Mouse (Mus musculus): ENCODE data around the gene Iqsec1. TPM values are rescaled to one million over a fixed set of nuclear protein-coding genes. Genes with fewer than 3 reads are reported as not detected.

Gene Iqsec1
- total and polyA plus RNA-seq, 2 experiments, result 8.9 to 69.3 TPM

- H3K4me1 ChIP-seq (ENCODE audit: control insufficient read depth, insufficient read depth, low read length), result peaks cover 33% of the 10 kb centered on the region
Observed at GRCm38 (mm10) chr6:90754927-90755612, 233.4 kb downstream of the Iqsec1 start.

DNA sequence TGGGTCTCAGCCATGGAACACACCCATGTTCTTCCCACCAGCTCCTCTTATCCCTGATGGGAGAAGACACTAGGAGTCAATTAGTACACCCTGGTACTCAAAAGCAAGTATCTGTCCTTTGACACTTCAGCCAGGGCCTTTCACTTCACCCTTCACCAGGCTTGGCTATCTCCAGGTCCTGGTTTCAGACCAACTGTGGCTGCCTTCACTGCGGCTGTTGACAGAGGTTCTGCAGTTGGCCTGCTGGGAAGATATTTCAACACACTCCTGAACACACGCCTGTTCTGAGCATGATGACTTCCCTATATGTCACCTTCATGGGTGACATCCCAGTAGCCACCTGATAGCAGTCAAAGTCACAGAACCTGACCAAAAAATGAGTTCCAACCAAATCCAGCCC is 234.4 kb downstream of the Iqsec1 start:
- peaks cover 39% of the 10 kb centered on the region for H3K4me1 ChIP-seq (ENCODE audit: control insufficient read depth, insufficient read depth, low read length)
- H3K36me3 ChIP-seq (ENCODE audit: control insufficient read depth, insufficient read depth, low read length), result no peaks in the 10 kb centered on the region
- H3K27me3 ChIP-seq (ENCODE audit: control insufficient read depth, insufficient read depth, low read length), result no peaks in the 10 kb centered on the region
- H3K27ac ChIP-seq (replicated peaks; ENCODE audit: insufficient read depth, low read depth, low read length), result peak overlapping the region; percentile 88
- no peaks in the 10 kb centered on the region for H3K79me2 ChIP-seq (ENCODE audit: control insufficient read depth, insufficient read depth, low read length)
- TF ChIP-seq CTCF (IDR thresholded peaks at IDR 0.05; ENCODE audit: low read depth, low read length), result no peak
- no peak for TF ChIP-seq POLR2A (IDR thresholded peaks at IDR 0.05; ENCODE audit: extremely low read depth, insufficient read depth, low read length)
- no peak overlapping the region for H3K4me3 ChIP-seq (ENCODE audit: insufficient read depth, low read depth, low read length)
- no peak overlapping the region for H3K9ac ChIP-seq (ENCODE audit: low read depth, low read length)
- 13% methylated on average over 2 of the region's 2 CpGs for WGBS
- DNase-seq (ENCODE audit: extremely low read depth, low read depth, low spot score), result peak; percentile 94

More at GRCm38 (mm10) chr6:90754927-90755612, 233.4 kb downstream of the Iqsec1 start:
- Histone ChIP-seq H3K79me2 (ENCODE audit: control insufficient read depth, insufficient read depth, low read length) (no peaks in the 10 kb centered on the region), H3K27ac (replicated peaks; ENCODE audit: insufficient read depth, low read depth, low read length) (peak overlapping the region; percentile 88), H3K27me3 (ENCODE audit: control insufficient read depth, insufficient read depth, low read length) (no peaks in the 10 kb centered on the region), H3K4me3 (ENCODE audit: insufficient read depth, low read depth, low read length) (no peak overlapping the region), H3K36me3 (ENCODE audit: control insufficient read depth, insufficient read depth, low read length) (no peaks in the 10 kb centered on the region), H3K9ac (ENCODE audit: low read depth, low read length) (no peak overlapping the region)
- TF ChIP-seq POLR2A (IDR thresholded peaks at IDR 0.05; ENCODE audit: extremely low read depth, insufficient read depth, low read length) (no peak), CTCF (IDR thresholded peaks at IDR 0.05; ENCODE audit: low read depth, low read length) (no peak)
- DNase-seq (ENCODE audit: extremely low read depth, low read depth, low spot score), result peak; percentile 95
- 17% methylated on average over 7 of the region's 7 CpGs for WGBS

DNA sequence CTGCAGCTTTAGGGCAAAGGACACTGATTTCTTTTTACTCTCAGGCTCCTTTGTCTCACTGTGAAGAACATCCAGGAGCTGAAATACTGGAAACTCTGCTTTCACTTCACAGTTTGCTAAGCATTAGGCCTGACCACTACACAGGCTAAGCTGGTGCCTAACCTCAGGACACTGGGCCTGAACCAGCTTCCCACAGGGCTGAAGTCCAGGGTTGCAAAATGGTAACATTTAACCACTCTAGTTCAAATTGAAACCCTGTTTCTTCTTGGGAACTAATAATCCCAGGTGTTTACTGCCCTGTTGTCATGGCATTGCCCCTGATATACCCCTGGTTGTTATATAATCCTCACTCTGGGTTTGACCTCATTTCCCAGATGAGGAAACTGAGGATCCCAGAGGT is 234.8 kb downstream of the Iqsec1 start:
- Histone ChIP-seq H3K27ac (replicated peaks; ENCODE audit: insufficient read depth, low read depth, low read length) (peak overlapping the region; percentile 88), H3K36me3 (ENCODE audit: control insufficient read depth, insufficient read depth, low read length) (no peaks in the 10 kb centered on the region), H3K27me3 (ENCODE audit: control insufficient read depth, insufficient read depth, low read length) (no peaks in the 10 kb centered on the region), H3K79me2 (ENCODE audit: control insufficient read depth, insufficient read depth, low read length) (no peaks in the 10 kb centered on the region), H3K9ac (ENCODE audit: low read depth, low read length) (no peak overlapping the region), H3K4me1 (ENCODE audit: control insufficient read depth, insufficient read depth, low read length) (peaks cover 39% of the 10 kb centered on the region), H3K4me3 (ENCODE audit: insufficient read depth, low read depth, low read length) (no peak overlapping the region)
- no peak for TF ChIP-seq POLR2A (IDR thresholded peaks at IDR 0.05; ENCODE audit: extremely low read depth, insufficient read depth, low read length)
- TF ChIP-seq CTCF (IDR thresholded peaks at IDR 0.05; ENCODE audit: low read depth, low read length), result no peak
- peak; percentile 91 for DNase-seq (ENCODE audit: extremely low read depth, low read depth, low spot score)

DNA sequence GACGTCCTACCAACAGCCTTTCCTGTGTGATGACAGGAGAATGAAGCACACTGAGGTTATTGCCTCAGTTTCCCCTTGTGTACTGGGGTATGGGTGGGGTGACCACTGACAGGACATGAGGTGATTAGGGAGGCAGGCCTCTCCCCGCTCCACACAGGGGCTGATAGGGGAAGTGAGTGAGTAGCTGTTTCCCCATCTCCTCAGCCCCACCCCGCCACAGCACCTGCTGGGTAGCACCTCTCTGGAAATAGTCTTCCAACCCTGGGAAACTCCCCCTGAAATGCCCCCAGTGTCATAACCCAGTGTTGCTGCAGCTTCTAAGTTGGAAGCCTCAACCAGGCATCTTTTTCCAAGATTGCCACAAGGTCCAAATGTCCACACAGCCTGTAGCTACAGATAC is 236.9 kb downstream of the Iqsec1 start:
- Histone ChIP-seq H3K79me2 (ENCODE audit: control insufficient read depth, insufficient read depth, low read length) (no peaks in the 10 kb centered on the region), H3K27ac (replicated peaks; ENCODE audit: insufficient read depth, low read depth, low read length) (no peak overlapping the region), H3K27me3 (ENCODE audit: control insufficient read depth, insufficient read depth, low read length) (no peaks in the 10 kb centered on the region), H3K4me3 (ENCODE audit: insufficient read depth, low read depth, low read length) (no peak overlapping the region), H3K9ac (ENCODE audit: low read depth, low read length) (no peak overlapping the region), H3K36me3 (ENCODE audit: control insufficient read depth, insufficient read depth, low read length) (no peaks in the 10 kb centered on the region), H3K4me1 (ENCODE audit: control insufficient read depth, insufficient read depth, low read length) (peaks cover 45% of the 10 kb centered on the region)
- WGBS, result 74% methylated on average over 3 of the region's 3 CpGs
- TF ChIP-seq CTCF (IDR thresholded peaks at IDR 0.05; ENCODE audit: low read depth, low read length) (no peak), POLR2A (IDR thresholded peaks at IDR 0.05; ENCODE audit: extremely low read depth, insufficient read depth, low read length) (no peak)
- peak; percentile 54 for DNase-seq (ENCODE audit: extremely low read depth, low read depth, low spot score)

GRCm38 (mm10) chr6:90750091-90750490 is 238.4 kb downstream of the Iqsec1 start:
- WGBS, result 23% methylated on average over 2 of the region's 2 CpGs
- H3K36me3 ChIP-seq (ENCODE audit: control insufficient read depth, insufficient read depth, low read length), result no peaks in the 10 kb centered on the region
- H3K27me3 ChIP-seq (ENCODE audit: control insufficient read depth, insufficient read depth, low read length), result no peaks in the 10 kb centered on the region
- no peak overlapping the region for H3K27ac ChIP-seq (replicated peaks; ENCODE audit: insufficient read depth, low read depth, low read length)
- H3K4me1 ChIP-seq (ENCODE audit: control insufficient read depth, insufficient read depth, low read length), result peaks cover 55% of the 10 kb centered on the region
- DNase-seq (ENCODE audit: extremely low read depth, low read depth, low spot score), result peak; percentile 91
- TF ChIP-seq CTCF (IDR thresholded peaks at IDR 0.05; ENCODE audit: low read depth, low read length) (no peak), POLR2A (IDR thresholded peaks at IDR 0.05; ENCODE audit: extremely low read depth, insufficient read depth, low read length) (no peak)
- H3K4me3 ChIP-seq (ENCODE audit: insufficient read depth, low read depth, low read length), result no peak overlapping the region
- no peak overlapping the region for H3K9ac ChIP-seq (ENCODE audit: low read depth, low read length)
- no peaks in the 10 kb centered on the region for H3K79me2 ChIP-seq (ENCODE audit: control insufficient read depth, insufficient read depth, low read length)

- Histone ChIP-seq H3K27ac (replicated peaks; ENCODE audit: insufficient read depth, low read depth, low read length) (peak overlapping the region; percentile 59), H3K36me3 (ENCODE audit: control insufficient read depth, insufficient read depth, low read length) (no peaks in the 10 kb centered on the region), H3K27me3 (ENCODE audit: control insufficient read depth, insufficient read depth, low read length) (no peaks in the 10 kb centered on the region), H3K9ac (ENCODE audit: low read depth, low read length) (no peak overlapping the region), H3K79me2 (ENCODE audit: control insufficient read depth, insufficient read depth, low read length) (no peaks in the 10 kb centered on the region), H3K4me1 (ENCODE audit: control insufficient read depth, insufficient read depth, low read length) (peaks cover 49% of the 10 kb centered on the region), H3K4me3 (ENCODE audit: insufficient read depth, low read depth, low read length) (no peak overlapping the region)
- DNase-seq (ENCODE audit: extremely low read depth, low read depth, low spot score), result peak; percentile 66
- WGBS, result 32% methylated on average over 4 of the region's 4 CpGs
- TF ChIP-seq CTCF (IDR thresholded peaks at IDR 0.05; ENCODE audit: low read depth, low read length) (no peak), POLR2A (IDR thresholded peaks at IDR 0.05; ENCODE audit: extremely low read depth, insufficient read depth, low read length) (no peak)
Observed at GRCm38 (mm10) chr6:90749414-90749937, 239.0 kb downstream of the Iqsec1 start.
